Mouse (Mus musculus) limb, embryonic 14.5 days (tissue): ENCODE measurements at regions not wholly inside any gene's neighbourhood (a gene's known extent, or its start where the extent isn't known, plus 50 kb on each side); places are given as distances from the start of the nearest gene placed in this dataset.
A peak's percentile ranks its signal among the peaks of the same experiment; 100 is the strongest.

Experiments used
- ATAC-seq: fragments of 200-750 bp; cut with Nextera tagmentation; 2 replicates; pipeline ENCODE4 v1.8.0; 2017; ENCODE audit warnings: low read depth, moderate number of reproducible peaks, moderate TSS enrichment; ENCODE audit not compliant: low FRiP score
- DNase-seq: peaks from one replicate; pipeline ENCODE4 v3.0.0-alpha.2; 2015; ENCODE audit warnings: low spot score
- H3K27ac ChIP-seq: fragments of 300-500 bp; sonication (generic); replicated peaks from 2 replicates; pipeline ENCODE4 v1.5.1; 2014; ENCODE audit warnings: low read depth, mild to moderate bottlenecking, low read length, moderate library complexity, mixed read lengths
- H3K27me3 ChIP-seq: fragments of 300-500 bp; sonication (generic); 2 replicates; pipeline ENCODE4 v1.6.1; 2014; ENCODE audit warnings: low read length, mixed read lengths; ENCODE audit not compliant: control insufficient read depth, insufficient read depth
- H3K36me3 ChIP-seq: fragments of 300-500 bp; sonication (generic); 2 replicates; pipeline ENCODE4 v1.6.1; 2014; ENCODE audit warnings: mild to moderate bottlenecking, low read length, moderate library complexity, mixed read lengths; ENCODE audit not compliant: control insufficient read depth, insufficient read depth
- H3K4me1 ChIP-seq: fragments of 300-500 bp; sonication (generic); 2 replicates; pipeline ENCODE4 v1.6.1; 2014; ENCODE audit warnings: antibody characterized with exemption, low read length, mixed read lengths; ENCODE audit not compliant: control insufficient read depth, insufficient read depth
- H3K4me2 ChIP-seq: fragments of 300-500 bp; sonication (generic); replicated peaks from 2 replicates; pipeline ENCODE4 v1.6.1; 2014; ENCODE audit warnings: low read depth, mild to moderate bottlenecking, low read length, moderate library complexity; ENCODE audit not compliant: severe bottlenecking
- H3K4me3 ChIP-seq: fragments of 300-500 bp; sonication (generic); replicated peaks from 2 replicates; pipeline ENCODE4 v1.5.1; 2014; ENCODE audit warnings: low read length
- H3K9ac ChIP-seq: fragments of 300-500 bp; sonication (generic); 2 replicates; pipeline ENCODE4 v1.6.1; 2014; ENCODE audit warnings: mild to moderate bottlenecking, low read depth, low read length, moderate library complexity; ENCODE audit not compliant: severe bottlenecking
- H3K9me3 ChIP-seq: fragments of 300-500 bp; sonication (generic); 2 replicates; pipeline ENCODE4 v1.6.1; 2016; ENCODE audit warnings: low read length; ENCODE audit not compliant: control insufficient read depth
- POLR2A ChIP-seq: fragments of 200-500 bp; IDR thresholded peaks from 2 replicates; pipeline ENCODE4 v1.8.0; 2012; ENCODE audit warnings: inconsistent platforms, mild to moderate bottlenecking, moderate library complexity, borderline replicate concordance; ENCODE audit not compliant: insufficient read depth, insufficient read length; ENCODE audit errors: extremely low read depth
- WGBS: fragments of 180-500 bp; shearing (Covaris S2); extraction: QIAGEN DNeasy Blood & Tissue Kit; methylation state at CpG from one replicate; pipeline ENCODE4 v1.1.7; 2014; 5-methylcytosine and 5-hydroxymethylcytosine counted together

GRCm38 (mm10) chr1:126922231-126922630 lies 91.6 kb upstream of the Nckap5 start:
- Histone ChIP-seq H3K4me2 (no peak overlapping the region), H3K36me3 (no peaks in the 10 kb centered on the region), H3K4me1 (peaks cover 17% of the 10 kb centered on the region), H3K9me3 (no peaks in the 10 kb centered on the region), H3K4me3 (no peak overlapping the region), H3K27ac (no peak overlapping the region), H3K27me3 (no peaks in the 10 kb centered on the region), H3K9ac (no peak overlapping the region)
- no peak for ATAC-seq
- no peak for TF ChIP-seq POLR2A
- 89% methylated on average over 4 of the region's 4 CpGs for WGBS
- no peak for DNase-seq

- no peak overlapping the region for H3K27ac ChIP-seq
- H3K4me3 ChIP-seq: no peak overlapping the region
- ATAC-seq: peak; percentile 87; the same call in 1 of the 2 replicates
- DNase-seq: peak; percentile 71
- WGBS: 52% methylated on average over 1 of the region's 1 CpGs
- H3K27me3 ChIP-seq: no peaks in the 10 kb centered on the region
- no peak overlapping the region for H3K9ac ChIP-seq
- no peak overlapping the region for H3K4me2 ChIP-seq
- TF ChIP-seq POLR2A: no peak
- no peaks in the 10 kb centered on the region for H3K36me3 ChIP-seq
- H3K9me3 ChIP-seq: no peaks in the 10 kb centered on the region
- H3K4me1 ChIP-seq: peaks cover 4% of the 10 kb centered on the region; the same call in 1 of the 2 replicates
Observed at GRCm38 (mm10) chr1:126918876-126919275, 88.3 kb upstream of the Nckap5 start.

- no peak overlapping the region for H3K4me3 ChIP-seq
- H3K9ac ChIP-seq: no peak overlapping the region
- no peaks in the 10 kb centered on the region for H3K27me3 ChIP-seq
- H3K9me3 ChIP-seq: no peaks in the 10 kb centered on the region
- ATAC-seq: peak; percentile 69; the same call in 1 of the 2 replicates
- no peak for TF ChIP-seq POLR2A
- no peak overlapping the region for H3K27ac ChIP-seq
- no peak overlapping the region for H3K4me2 ChIP-seq
- peaks cover 4% of the 10 kb centered on the region; the same call in 1 of the 2 replicates for H3K4me1 ChIP-seq
- WGBS: 55% methylated on average over 6 of the region's 6 CpGs
- H3K36me3 ChIP-seq: no peaks in the 10 kb centered on the region
- DNase-seq: peak; percentile 55
Observed at GRCm38 (mm10) chr1:126917872-126918271, 87.3 kb upstream of the Nckap5 start.

GRCm38 (mm10) chr1:126916369-126916768 lies 85.8 kb upstream of the Nckap5 start:
- no peak for TF ChIP-seq POLR2A
- no peak for DNase-seq
- no peaks in the 10 kb centered on the region for H3K36me3 ChIP-seq
- ATAC-seq: no peak
- no peaks in the 10 kb centered on the region for H3K27me3 ChIP-seq
- H3K4me3 ChIP-seq: no peak overlapping the region
- no peak overlapping the region for H3K9ac ChIP-seq
- no peaks in the 10 kb centered on the region for H3K9me3 ChIP-seq
- H3K27ac ChIP-seq: no peak overlapping the region
- H3K4me2 ChIP-seq: no peak overlapping the region
- H3K4me1 ChIP-seq: peaks cover 7% of the 10 kb centered on the region; the same call in 1 of the 2 replicates
- 64% methylated on average over 6 of the region's 6 CpGs for whole genome bisulfite sequencing

- Histone ChIP-seq H3K9me3 (no peaks in the 10 kb centered on the region), H3K4me3 (no peak overlapping the region), H3K9ac (no peak overlapping the region), H3K4me2 (no peak overlapping the region), H3K27me3 (no peaks in the 10 kb centered on the region), H3K4me1 (0 out of 2 replicates have a peak, but pooled peaks cover 6% of the 10 kb centered on the region), H3K36me3 (no peaks in the 10 kb centered on the region), H3K27ac (no peak overlapping the region)
- no peak for TF ChIP-seq POLR2A
- no peak for ATAC-seq
- WGBS: 34% methylated on average over 12 of the region's 12 CpGs
- no peak for DNase-seq
Observed at GRCm38 (mm10) chr1:126911277-126912060, 80.9 kb upstream of the Nckap5 start.
